Mouse (Mus musculus) right cerebral cortex, postnatal 25 days (tissue): ENCODE measurements around the gene Tbx3.

Source experiments
- DNase-seq: peaks from one replicate; pipeline ENCODE4 v3.0.0; 2022

Gene Tbx3

DNA sequence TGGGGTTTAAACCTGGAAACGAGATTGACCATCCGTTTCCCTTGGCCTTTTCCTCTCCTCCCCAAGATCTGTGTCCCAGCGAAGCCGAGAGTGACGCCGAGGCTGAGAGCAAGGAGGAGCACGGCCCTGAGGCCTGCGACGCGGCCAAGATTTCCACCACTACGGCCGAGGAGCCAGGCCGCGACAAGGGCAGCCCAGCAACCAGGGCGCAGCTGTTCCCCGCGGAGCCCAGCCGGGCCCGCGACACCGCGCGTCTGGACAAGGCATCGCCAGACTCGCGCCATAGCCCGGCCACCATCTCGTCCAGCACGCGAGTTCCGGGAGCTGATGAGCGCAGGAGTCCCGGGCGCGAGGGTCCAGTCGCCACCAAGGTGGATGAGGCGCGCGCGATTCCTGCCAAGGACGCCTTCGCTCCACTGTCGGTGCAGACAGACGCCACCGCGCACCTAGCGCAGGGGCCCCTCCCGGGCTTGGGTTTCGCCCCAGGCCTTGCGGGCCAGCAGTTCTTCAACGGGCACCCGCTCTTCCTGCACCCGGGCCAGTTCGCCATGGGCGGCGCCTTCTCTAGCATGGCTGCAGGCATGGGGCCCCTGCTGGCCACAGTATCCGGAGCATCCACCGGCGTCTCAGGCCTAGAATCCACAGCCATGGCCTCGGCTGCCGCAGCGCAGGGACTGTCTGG, 10.0 kb downstream of the Tbx3 start:
- DNase-seq = no peak

DNA sequence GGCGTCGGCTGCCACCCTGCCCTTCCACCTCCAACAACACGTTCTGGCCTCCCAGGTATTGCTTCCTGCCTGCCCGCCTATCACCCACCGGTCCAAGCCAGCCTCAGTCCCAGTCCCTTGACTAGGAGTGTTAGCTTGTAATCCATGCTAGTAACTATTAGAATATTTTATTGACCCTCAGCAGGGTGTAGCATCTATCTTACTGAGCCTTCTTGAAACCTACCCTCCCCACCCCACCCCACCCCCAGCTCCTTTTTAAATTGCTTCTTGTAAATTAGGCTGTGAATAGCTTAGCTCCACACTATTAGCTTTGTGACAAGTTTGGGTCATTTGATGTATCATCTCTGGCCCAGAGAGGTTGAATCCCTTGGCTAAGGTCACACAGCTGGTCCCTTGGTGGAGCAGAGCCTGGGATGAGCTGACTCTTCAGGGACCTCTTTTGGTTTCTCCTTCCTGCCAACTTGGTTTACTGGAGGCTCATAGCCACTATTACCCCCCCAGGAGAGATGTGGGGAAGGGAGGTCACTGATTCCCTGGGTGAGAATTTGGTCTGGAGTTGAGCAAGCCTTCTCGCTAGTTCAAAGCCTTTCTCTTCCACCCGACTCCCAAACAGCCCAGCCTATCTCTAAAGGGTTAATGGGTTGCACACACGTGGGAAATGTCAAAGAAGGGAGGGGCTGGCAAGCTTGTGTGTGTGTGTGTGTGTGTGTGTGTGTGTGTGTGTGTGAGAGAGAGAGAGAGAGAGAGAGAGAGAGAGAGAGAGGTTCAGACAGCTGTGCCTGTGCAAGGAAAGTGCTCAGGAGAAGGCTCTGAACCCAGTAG, 10.8 kb downstream of the Tbx3 start:
- DNase-seq = no peak

DNA sequence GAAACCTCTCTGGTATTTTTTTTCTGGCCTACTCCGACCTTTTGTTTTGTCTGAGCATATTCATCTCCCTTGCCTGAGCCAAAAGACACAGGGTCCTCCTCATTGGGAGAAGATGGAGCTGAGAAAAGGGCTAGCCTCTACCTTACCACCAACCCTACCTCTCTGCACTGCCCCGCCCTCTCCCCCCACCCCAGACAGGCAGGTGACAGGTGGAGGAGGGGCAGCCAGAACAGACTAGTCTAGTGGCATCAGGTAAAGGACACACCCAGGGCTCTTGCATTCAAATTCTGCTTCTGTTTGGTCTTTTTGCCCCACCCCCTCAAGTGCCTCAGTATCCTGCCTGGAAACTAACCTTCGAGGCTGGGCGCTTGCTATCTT, 11.4 kb downstream of the Tbx3 start:
- DNase-seq = no peak

DNA sequence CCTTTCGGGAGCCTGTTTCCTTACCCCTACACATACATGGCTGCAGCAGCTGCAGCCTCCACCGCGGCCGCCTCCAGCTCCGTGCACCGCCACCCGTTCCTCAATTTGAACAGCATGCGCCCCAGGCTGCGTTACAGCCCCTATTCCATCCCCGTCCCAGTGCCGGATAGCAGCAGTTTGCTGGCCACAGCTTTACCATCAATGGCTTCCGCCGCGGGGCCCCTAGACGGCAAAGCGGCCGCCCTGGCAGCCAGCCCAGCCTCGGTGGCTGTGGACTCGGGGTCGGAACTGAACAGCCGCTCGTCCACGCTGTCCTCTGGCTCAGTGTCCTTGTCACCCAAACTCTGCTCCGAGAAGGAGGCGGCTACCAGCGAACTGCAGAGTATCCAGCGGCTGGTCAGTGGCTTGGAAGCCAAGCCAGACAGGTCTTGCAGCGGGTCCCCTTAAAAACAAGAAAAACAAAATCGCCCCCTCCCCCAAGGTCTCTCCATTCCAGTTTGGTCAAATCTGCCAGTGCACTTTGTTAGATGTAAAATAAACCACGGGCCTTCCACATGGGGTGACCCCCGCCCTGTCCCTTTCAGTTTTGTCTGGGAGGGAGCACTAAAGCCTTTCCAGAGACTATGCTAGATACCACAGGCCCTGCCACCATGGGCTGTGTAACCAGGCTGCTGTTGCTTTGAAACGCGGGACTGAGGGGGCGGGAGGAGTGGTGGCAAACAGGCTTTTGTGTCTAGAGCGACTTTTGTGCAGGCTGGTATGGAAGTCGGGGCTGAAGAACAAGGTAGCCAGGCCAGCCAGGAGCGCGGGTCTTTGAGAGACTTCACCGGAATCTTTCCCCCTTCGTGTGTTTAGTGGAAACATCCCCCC, 12.4 kb downstream of the Tbx3 start:
- no peak for DNase-seq

DNA sequence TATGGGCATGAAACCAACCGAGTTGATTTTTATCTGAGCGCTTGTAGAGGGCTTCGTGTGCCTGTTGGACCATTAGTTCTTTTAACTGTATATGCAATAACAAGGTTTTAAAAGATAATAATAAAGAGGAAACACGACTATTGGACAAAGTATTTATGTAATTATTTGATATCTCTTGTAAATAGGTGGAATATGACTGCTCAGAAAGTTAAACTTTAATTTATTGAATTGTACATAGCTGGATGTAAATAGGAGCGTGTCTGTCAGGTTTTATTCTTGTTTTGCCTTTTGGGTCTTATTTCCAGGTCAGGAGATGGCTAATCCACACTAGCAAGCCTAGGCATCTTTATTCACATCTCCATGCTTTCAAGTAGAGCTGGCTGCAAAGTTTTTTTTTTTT, 13.4 kb downstream of the Tbx3 start:
- DNase-seq = no peak

DNA sequence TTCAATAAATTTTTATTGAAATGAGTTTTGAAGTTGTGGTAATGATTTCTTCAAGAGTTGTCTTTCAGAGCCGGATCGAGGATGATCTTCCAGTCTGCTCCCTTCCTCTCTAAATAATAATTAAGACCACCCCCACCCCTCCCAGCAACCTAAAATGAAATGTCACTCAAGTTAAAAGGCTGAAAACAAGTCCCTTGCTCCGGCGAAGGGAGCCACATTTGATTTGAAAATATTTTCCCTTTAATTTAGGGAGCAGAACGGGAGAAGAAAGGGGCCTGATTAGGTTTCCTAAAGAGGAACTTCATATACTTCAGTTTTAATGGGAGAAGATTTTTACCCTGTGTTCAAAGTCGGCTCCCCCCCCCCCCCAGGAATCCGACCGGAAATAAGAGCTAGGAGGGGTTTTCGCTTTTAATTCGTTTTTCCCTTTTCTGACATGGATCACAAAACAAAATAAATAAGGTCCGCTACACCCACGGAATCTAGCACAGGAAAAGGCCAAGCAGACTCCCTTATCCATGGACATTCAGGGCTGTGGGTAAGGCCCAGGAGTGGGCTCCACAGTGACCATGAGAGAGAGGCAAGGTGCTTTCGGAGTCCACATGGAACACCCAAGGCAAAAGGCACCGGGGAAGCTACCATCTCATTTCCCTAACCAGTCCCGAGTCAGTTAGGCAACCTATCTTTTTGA, 14.4 kb downstream of the Tbx3 start:
- DNase-seq = no peak

DNA sequence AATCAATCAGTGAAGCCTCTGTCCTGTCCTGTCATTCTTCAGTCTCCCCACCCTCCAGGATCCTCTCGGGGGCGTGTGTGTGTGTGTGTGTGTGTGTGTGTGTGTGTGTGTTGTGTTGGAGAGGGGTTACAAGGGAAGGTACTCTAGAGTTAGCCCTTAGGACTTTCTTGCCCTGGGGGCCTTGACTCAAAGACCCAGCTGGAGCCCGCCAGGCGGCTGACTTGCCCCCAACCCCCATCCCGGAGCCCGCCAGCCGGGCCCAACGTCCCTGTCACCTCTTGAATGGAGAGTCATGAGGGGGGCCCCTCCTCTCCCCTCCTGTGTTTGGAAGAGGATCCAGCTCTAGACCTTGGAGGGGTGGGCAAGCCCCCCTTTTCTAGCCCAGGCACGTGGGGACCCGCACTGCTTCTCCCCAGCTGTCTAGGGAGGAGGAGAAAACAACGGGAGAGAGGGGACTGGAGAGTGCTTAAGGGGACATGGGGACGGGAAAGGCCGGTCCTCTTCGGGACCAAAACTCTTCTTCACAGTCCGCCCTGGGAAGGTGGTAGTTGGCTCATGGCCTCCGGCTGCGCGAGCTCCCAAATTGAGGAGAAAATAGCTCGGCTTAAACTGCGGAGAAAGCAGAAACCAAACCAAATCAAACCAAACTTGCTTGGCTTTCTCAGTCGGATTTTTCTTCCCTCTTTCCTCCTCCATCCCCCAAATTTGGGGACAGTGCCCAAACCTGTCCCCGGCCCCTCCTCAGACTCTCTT, 15.2 kb downstream of the Tbx3 start:
- no peak for DNase-seq

DNA sequence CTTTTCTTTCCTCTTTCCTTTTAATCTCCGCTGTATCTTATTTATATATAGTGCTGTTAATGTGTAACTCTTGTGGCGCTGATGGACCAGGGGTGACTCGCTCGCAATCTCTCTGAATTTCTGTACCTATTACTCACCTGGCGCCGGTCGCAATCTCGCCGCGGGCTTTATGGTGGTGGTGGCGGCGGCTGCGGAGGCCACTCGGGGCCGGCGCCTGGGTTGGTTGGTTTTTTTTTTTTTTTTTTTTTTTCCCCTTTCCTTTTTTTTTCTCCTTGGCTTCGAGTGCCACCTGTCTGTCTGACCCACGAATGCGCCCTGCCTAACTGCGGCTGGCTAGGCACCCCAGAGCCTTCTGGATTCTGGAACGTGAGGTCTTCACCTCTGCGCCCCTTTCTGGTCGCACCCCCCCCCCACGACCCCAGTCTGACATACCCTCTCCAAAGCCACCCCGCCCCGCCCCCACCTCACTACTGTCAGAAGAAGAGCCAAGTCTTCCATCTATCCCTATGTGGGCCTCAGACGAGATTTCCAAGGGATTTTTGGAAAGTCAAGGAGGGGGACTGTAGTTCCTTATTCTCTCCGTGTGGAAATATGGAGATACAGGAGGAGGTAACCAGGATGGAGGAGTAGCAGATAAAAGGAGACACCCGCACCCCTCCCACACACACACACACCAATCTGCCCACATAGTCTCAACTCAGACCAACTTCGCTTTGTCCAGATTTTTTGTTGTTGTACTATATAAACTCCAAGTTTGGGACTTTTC, 15.9 kb downstream of the Tbx3 start:
- DNase-seq = no peak

DNA sequence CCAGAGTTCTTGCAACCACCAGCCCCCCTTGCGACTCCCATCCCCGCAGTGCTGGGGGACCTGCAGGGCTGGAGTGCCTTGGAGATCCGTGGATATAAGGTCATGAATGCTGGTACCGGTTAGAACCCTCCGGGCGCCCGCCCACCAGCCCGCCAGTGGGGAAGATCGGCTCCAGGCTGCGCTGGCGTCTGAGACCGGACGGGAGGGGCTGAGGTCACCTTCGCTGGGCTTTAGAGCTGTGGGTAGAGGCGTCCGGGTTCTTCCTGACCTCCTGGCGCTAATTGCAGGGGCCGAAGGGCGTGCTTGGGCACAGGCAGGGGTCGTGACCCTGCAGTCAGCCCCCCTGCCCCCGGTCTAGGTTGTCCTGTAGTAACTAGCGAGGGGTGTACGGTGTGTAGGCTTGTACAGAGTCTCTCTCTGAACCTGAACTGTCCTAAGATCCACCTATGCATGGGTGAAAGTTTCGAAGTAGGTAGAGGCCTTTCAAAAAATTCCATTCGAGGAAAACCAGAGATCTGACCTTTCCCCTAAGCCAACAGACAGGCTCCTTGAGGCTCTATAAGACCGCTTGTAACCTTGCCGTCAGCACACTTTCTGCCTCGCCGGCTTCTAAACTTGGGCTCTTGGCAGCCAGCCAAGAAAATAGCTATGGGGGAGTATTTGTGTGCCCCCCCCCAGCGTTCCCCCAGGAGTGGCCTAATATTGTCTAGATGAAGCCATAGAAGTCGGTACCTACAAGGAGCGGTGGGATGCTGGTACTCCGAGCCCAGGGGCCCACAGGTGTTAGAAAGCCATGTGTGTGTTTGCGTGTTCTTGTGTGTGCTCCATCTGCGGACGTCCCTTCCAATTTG, 16.8 kb downstream of the Tbx3 start:
- no peak for DNase-seq

DNA sequence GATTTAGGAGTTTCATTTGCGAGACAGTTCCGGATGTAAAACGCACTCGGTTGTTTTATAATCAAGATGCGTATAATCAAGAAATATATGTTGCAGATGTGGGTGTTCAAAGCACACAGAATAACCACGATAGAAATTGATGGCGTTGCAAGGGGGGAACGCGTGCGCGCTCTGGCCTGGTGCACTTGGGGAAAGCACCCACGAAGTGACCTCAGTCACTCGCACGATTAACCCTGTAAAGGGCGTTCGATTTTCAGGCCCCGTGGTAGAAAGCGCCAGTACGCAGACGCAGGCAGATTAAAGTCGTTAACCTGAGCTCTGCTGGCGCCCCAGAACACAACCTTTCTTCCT, 17.4 kb downstream of the Tbx3 start:
- DNase-seq = no peak

DNA sequence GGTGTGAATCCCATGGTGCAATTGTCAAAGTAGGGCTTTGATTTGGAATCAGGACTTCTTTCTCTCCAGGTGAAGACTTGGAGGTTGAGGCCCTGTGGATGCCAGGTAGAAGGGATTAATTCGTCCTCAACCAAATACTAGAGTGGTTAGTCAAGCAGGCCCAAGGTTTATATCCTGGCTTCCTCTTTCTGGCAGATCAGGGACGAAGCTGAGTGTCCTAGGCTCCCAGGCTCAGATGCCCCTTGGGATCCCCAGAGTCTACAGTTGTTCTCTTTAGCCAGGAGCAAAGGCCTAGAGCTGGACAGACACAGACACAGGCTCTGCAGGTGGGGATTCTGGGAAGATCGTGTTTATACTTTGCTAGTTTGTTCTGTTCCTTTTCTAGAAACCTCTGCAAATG, 17.8 kb downstream of the Tbx3 start:
- DNase-seq = no peak

DNA sequence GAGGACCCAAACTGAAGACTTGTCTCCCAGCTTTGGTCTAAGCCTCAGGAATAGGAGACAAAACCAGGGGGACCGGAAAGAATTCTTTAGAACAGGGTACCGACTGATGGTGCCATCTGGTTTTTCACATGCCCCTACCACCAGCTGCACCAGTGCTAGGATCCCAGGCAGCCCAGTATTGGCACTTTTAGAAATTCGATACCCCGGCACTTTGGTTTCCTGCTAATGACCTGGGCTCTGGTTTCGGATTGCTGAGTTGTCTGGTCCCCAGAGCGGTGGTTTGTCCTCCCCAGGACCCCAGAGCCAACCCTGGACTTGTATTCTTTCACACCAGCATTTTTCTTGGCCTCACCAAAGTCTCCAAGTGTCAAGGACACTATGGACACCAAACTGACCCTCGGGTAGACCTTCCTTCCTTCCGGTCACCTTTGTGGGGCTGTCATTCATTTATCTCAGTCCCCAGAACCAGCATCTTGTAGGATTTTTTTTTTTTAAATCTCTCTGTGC, 18.5 kb downstream of the Tbx3 start:
- no peak for DNase-seq

DNA sequence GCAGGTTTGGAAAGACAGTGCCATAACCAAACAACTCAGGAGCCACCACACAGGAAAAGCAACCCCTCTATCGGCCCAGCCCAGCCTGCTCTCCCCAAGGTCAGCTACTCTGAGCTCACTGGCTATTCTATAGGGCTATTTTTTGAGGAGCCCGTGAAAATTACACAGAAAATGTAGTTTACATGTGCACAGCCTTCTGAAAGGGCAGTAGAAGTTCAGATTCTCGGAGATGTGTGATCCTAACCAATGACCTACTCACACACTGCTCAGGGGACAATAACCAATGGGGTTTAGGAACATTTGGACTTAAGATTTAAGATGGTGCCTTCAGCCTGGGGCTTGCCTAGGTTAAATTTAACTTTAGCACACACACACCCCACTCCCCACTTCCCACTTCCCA, 19.0 kb downstream of the Tbx3 start:
- DNase-seq = no peak

DNA sequence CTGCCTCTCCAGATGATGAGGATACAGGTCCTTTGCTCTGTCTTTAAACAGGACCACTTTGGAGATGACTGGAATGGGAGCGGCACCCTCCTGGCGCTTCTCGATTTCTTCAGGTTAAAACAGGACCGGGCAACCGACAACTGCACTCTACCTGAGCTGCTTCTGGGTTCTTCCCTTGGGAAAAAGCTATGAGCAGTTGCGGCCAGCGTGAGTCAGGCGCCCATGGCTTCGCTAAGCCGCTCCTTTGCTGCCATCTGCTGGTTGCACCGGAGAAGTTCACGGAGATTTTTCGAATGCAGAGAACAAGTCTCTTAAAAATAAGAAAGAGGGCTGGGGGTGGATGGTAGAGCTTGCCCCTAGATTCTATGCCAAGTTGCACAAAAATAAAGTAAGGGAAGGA, 20.6 kb downstream of the Tbx3 start:
- peak; percentile 74 for DNase-seq

DNA sequence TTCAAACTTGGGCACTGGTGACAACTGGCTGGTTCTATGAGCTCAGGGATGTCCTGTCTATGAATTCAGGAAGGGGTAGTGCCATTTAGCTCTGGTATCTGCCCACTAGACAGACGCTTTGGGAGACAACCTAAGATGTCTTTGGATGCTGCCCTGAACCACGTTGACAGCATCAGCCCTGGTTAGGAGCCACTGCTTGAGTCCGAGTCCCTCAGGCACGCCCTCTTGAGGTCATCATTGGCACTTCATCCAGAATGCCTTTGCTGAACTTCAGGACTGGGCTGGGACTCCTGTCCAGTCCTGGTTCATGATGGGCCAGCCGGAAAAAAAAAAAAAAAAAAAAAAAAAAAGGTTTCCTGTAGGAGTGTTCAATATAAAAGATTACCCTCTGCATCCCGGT, 22.0 kb downstream of the Tbx3 start:
- no peak for DNase-seq

DNA sequence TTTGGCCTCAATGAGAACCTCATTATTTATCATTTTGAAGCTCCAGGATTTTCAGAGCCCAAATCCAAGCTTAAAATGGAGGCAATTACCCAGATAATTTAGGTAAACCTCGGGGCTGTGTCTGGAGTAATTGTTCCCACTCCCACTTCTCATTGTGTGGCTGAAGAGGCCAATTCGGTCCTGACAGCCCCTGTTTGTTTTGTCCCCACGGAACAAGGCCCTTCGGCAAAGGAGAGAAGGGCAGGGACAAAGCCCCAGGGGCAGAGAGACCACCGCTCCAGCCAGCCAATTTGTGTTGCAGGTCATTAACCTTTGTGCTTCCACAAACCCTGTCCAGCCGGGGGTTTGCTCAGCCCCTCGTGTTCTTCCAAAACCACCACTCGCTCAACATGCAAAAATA, 24.4 kb downstream of the Tbx3 start:
- DNase-seq = no peak

DNA sequence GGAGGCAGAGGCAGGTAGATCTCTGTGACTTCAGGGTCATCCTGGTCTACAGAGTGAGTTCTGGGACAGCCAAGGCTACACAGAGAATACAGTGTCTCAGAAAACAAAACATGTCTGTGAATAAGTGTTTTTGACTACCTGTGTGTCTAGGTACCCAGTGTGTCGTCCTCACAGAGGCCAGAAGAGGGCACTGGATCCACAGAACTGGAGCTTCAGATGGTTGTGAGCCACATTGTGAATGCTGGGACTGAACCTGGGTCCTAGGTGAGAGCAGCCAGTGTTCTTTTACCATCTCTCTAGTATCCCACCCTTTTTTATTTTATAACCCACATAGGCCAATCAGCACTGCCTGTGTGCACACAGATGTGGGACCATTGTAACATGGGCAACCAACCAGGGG, 32.6 kb downstream of the Tbx3 start:
- no peak for DNase-seq

DNA sequence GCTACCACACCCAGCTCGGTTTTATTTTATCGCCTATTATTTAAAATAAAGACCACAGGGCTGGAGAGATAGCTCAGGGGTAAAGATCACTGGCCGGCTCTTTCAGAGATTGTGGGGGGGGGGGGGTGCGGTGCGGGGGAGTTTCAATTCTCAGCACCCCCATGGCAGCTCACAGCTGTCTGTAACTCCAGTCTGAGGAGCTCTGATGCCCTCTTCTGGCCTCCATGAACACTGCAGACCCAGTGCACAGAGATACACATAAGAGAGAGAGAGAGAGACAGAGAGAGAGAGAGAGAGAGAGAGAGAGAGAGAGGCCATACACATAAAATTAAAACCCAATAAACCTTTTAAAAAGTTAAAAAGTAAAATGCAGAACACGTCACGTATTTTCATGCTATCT, 34.4 kb downstream of the Tbx3 start:
- no peak for DNase-seq

DNA sequence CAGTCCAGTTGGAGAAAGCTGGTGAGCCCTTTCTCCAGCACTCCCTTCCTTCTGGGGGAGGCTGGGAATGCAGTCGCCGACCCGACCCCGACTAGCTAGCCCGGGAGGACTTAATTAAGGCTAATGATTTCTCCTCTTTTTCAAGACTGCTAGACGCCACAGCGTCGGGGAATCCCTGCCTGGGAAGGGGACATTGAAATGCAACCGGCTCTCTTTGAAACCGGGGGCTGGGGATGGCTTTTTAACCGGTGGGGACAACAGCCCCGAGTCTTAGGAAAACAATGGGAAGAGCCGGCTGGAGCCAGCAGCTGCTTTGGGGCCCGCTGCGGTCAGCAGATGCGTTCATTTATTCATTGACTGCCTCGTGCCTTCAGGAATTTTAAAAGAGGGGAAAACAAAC, 36.0 kb downstream of the Tbx3 start:
- no peak for DNase-seq

DNA sequence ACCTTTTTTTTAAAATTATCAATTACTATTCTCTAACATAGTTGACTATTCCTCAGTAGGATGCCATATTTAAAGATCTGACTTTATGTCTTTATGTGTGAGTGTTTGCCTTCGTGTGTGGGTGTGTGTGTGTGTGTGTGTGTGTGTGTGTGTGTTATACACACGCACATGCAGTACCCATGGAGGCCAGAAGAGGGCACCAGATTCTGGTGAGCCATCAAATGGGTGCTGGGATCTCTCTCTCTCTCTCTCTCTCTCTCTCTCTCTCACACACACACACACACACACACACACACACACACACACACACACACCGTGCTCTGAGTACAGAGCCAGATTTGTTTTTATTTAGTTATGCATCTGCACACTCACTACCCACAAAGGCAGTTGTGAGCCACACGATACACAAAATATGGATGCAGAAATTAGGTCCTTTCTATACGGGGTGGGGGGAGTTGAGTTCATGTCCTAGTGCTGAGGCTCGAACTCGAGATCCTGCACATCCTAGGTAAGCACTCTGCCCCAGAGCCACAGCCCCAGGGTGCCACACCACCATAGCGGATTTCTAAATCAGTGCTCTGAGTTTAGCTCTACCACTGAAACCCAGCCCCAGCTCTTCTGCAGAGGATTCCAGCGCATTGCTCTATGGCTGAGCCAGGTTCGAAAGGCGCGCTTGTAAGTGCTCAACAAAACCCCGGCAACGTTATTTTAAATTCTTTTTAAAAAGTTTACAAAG, 38.5 kb downstream of the Tbx3 start:
- no peak for DNase-seq
